Mouse (Mus musculus): Measurements from ENCODE around the gene Clec11a.

The Clec11a gene

GRCm38 (mm10) chr7:44306516-44307240 lies at the start of gene Clec11a:
Gene Clec11a (minus strand): TSS chr7:44306902.
- DNase-seq = no peak

GRCm38 (mm10) chr7:44355411-44355810 lies 48.7 kb upstream of the Clec11a start:
- no peak for DNase-seq

- no peak for DNase-seq
These were observed 47.1 kb upstream of the Clec11a start for GRCm38 (mm10) chr7:44353601-44354340.

- no peak for DNase-seq
These were observed 46.3 kb upstream of the Clec11a start for GRCm38 (mm10) chr7:44352750-44353600.

GRCm38 (mm10) chr7:44351881-44352749 lies 45.4 kb upstream of the Clec11a start:
- DNase-seq = no peak

GRCm38 (mm10) chr7:44350957-44351711 lies 44.4 kb upstream of the Clec11a start:
- DNase-seq = peak; percentile 49 to 60

GRCm38 (mm10) chr7:44349043-44349442 lies 42.3 kb upstream of the Clec11a start:
- DNase-seq = no peak

- DNase-seq = no peak
These were observed 37.9 kb upstream of the Clec11a start for GRCm38 (mm10) chr7:44344622-44345021.

GRCm38 (mm10) chr7:44343459-44344015 lies 36.8 kb upstream of the Clec11a start:
- DNase-seq = no peak

GRCm38 (mm10) chr7:44341714-44342113 lies 35.0 kb upstream of the Clec11a start:
- no peak for DNase-seq

- no peak for DNase-seq
These were observed 34.4 kb upstream of the Clec11a start for GRCm38 (mm10) chr7:44341119-44341518.

- no peak for DNase-seq
These were observed 33.5 kb upstream of the Clec11a start for GRCm38 (mm10) chr7:44340226-44340625.

GRCm38 (mm10) chr7:44337121-44337849 lies 30.6 kb upstream of the Clec11a start:
- DNase-seq = no peak

- no peak for DNase-seq
These were observed 29.6 kb upstream of the Clec11a start for GRCm38 (mm10) chr7:44336046-44337021.

- DNase-seq = no peak
These were observed 28.6 kb upstream of the Clec11a start for GRCm38 (mm10) chr7:44335031-44335878.

- no peak for DNase-seq
These were observed 27.4 kb upstream of the Clec11a start for GRCm38 (mm10) chr7:44334139-44334538.

- no peak for DNase-seq
These were observed 25.6 kb upstream of the Clec11a start for GRCm38 (mm10) chr7:44332336-44332735.

GRCm38 (mm10) chr7:44326614-44327013 lies 19.9 kb upstream of the Clec11a start:
- DNase-seq = no peak
